Mouse (Mus musculus): ENCODE measurements at regions not wholly inside any gene's neighbourhood (a gene's known extent, or its start where the extent isn't known, plus 50 kb on each side); places are given as distances from the start of the nearest gene placed in this dataset.

- no peak overlapping the region for H3K9ac ChIP-seq (replicated peaks; ENCODE audit: low read depth, low read length)
- H3K9me3 ChIP-seq (ENCODE audit: control insufficient read depth, low read depth, low read length), result no peaks in the 10 kb centered on the region
- H3K36me3 ChIP-seq (ENCODE audit: control insufficient read depth, insufficient read depth, low read length), result no peaks in the 10 kb centered on the region
- 14% methylated on average over 5 of the region's 5 CpGs for WGBS
- no peak overlapping the region for H3K4me2 ChIP-seq (replicated peaks; ENCODE audit: low read depth, low read length)
- no peaks in the 10 kb centered on the region for H3K27me3 ChIP-seq (ENCODE audit: control insufficient read depth, insufficient read depth, low read length)
- H3K4me3 ChIP-seq (ENCODE audit: low read depth, low read length), result no peak overlapping the region
- H3K4me1 ChIP-seq (ENCODE audit: control insufficient read depth, insufficient read depth, low read length), result 0 out of 2 replicates have a peak, but pooled peaks cover 3% of the 10 kb centered on the region
- ATAC-seq (ENCODE audit: insufficient number of reproducible peaks, insufficient read depth, low FRiP score, low read depth), result no peak
- H3K27ac ChIP-seq (ENCODE audit: low read length), result no peak overlapping the region; the same call in 1 of the 2 replicates
These were observed 1628.2 kb downstream of the 4930444P10Rik start for GRCm38 (mm10) chr1:14464788-14465482.

GRCm38 (mm10) chr1:14462496-14462895 lies 1630.6 kb downstream of the 4930444P10Rik start:
- H3K4me1 ChIP-seq (ENCODE audit: control insufficient read depth, insufficient read depth, low read length), result 0 out of 2 replicates have a peak, but pooled peaks cover 3% of the 10 kb centered on the region
- no peak for ATAC-seq (ENCODE audit: insufficient number of reproducible peaks, insufficient read depth, low FRiP score, low read depth)
- H3K27ac ChIP-seq (ENCODE audit: low read length), result no peak overlapping the region
- H3K9me3 ChIP-seq (ENCODE audit: control insufficient read depth, low read depth, low read length), result no peaks in the 10 kb centered on the region
- 28% methylated on average over 3 of the region's 3 CpGs for WGBS
- H3K4me2 ChIP-seq (replicated peaks; ENCODE audit: low read depth, low read length), result no peak overlapping the region
- H3K36me3 ChIP-seq (ENCODE audit: control insufficient read depth, insufficient read depth, low read length), result no peaks in the 10 kb centered on the region
- H3K27me3 ChIP-seq (ENCODE audit: control insufficient read depth, insufficient read depth, low read length), result no peaks in the 10 kb centered on the region
- no peak overlapping the region for H3K4me3 ChIP-seq (ENCODE audit: low read depth, low read length)
- no peak overlapping the region for H3K9ac ChIP-seq (replicated peaks; ENCODE audit: low read depth, low read length)

DNA sequence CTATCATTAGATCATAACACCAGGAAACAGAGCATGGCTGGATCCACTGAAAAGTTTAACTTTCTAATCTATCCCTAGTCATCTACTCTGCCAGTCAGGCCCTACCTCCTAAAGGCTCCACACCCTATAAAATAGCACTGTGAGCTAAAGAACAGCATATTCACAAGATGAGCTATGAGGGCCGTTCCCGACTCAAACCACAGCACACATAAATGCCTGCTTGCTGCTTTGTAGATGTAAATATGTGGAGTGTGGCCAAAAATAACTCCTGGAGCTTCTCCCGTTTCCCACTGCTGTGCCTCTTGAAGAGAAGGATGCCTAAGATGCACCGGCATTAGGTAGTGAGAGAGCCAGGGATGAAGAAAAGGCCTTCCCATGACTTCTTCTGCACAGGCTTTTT lies 1632.3 kb downstream of the 4930444P10Rik start:
- H3K9ac ChIP-seq (replicated peaks; ENCODE audit: low read depth, low read length), result no peak overlapping the region
- 0 out of 2 replicates have a peak, but pooled peaks cover 3% of the 10 kb centered on the region for H3K4me1 ChIP-seq (ENCODE audit: control insufficient read depth, insufficient read depth, low read length)
- no peaks in the 10 kb centered on the region for H3K9me3 ChIP-seq (ENCODE audit: control insufficient read depth, low read depth, low read length)
- no peaks in the 10 kb centered on the region for H3K36me3 ChIP-seq (ENCODE audit: control insufficient read depth, insufficient read depth, low read length)
- no peak overlapping the region for H3K4me2 ChIP-seq (replicated peaks; ENCODE audit: low read depth, low read length)
- 75% methylated on average over 4 of the region's 4 CpGs for WGBS
- H3K4me3 ChIP-seq (ENCODE audit: low read depth, low read length), result no peak overlapping the region
- no peak for ATAC-seq (ENCODE audit: insufficient number of reproducible peaks, insufficient read depth, low FRiP score, low read depth)
- no peak overlapping the region for H3K27ac ChIP-seq (ENCODE audit: low read length)
- no peaks in the 10 kb centered on the region for H3K27me3 ChIP-seq (ENCODE audit: control insufficient read depth, insufficient read depth, low read length)

- H3K4me2 ChIP-seq (replicated peaks; ENCODE audit: low read depth, low read length), result no peak overlapping the region
- 71% methylated on average over 2 of the region's 2 CpGs for WGBS
These were observed 1663.8 kb downstream of the 4930444P10Rik start for GRCm38 (mm10) chr1:14429326-14429725.

GRCm38 (mm10) chr1:14421030-14421429 lies 1672.1 kb downstream of the 4930444P10Rik start:
- no peak for ATAC-seq (ENCODE audit: insufficient number of reproducible peaks, insufficient read depth, low FRiP score, low read depth)
- Histone ChIP-seq H3K27me3 (ENCODE audit: control insufficient read depth, insufficient read depth, low read length) (no peaks in the 10 kb centered on the region), H3K27ac (ENCODE audit: low read length) (no peak overlapping the region), H3K9ac (replicated peaks; ENCODE audit: low read depth, low read length) (no peak overlapping the region), H3K4me3 (ENCODE audit: low read depth, low read length) (no peak overlapping the region), H3K9me3 (ENCODE audit: control insufficient read depth, low read depth, low read length) (no peaks in the 10 kb centered on the region), H3K4me1 (ENCODE audit: control insufficient read depth, insufficient read depth, low read length) (no peaks in the 10 kb centered on the region), H3K36me3 (ENCODE audit: control insufficient read depth, insufficient read depth, low read length) (no peaks in the 10 kb centered on the region), H3K4me2 (replicated peaks; ENCODE audit: low read depth, low read length) (no peak overlapping the region)
- 84% methylated on average over 1 of the region's 1 CpGs for WGBS

More at GRCm38 (mm10) chr1:14429326-14429725, 1663.8 kb downstream of the 4930444P10Rik start:
- no peak overlapping the region for H3K9ac ChIP-seq (replicated peaks; ENCODE audit: low read depth, low read length)
- no peak overlapping the region for H3K4me3 ChIP-seq (ENCODE audit: low read depth, low read length)
- no peaks in the 10 kb centered on the region for H3K27me3 ChIP-seq (ENCODE audit: control insufficient read depth, insufficient read depth, low read length)
- H3K36me3 ChIP-seq (ENCODE audit: control insufficient read depth, insufficient read depth, low read length), result no peaks in the 10 kb centered on the region
- H3K4me1 ChIP-seq (ENCODE audit: control insufficient read depth, insufficient read depth, low read length), result no peaks in the 10 kb centered on the region
- no peaks in the 10 kb centered on the region for H3K9me3 ChIP-seq (ENCODE audit: control insufficient read depth, low read depth, low read length)
- no peak overlapping the region for H3K27ac ChIP-seq (ENCODE audit: low read length)
- ATAC-seq (ENCODE audit: insufficient number of reproducible peaks, insufficient read depth, low FRiP score, low read depth), result no peak

- no peak overlapping the region for H3K9ac ChIP-seq (replicated peaks; ENCODE audit: low read depth, low read length)
- ATAC-seq (ENCODE audit: insufficient number of reproducible peaks, insufficient read depth, low FRiP score, low read depth), result no peak
- H3K4me3 ChIP-seq (ENCODE audit: low read depth, low read length), result no peak overlapping the region
- no peak overlapping the region for H3K27ac ChIP-seq (ENCODE audit: low read length)
- no peaks in the 10 kb centered on the region for H3K9me3 ChIP-seq (ENCODE audit: control insufficient read depth, low read depth, low read length)
- H3K4me1 ChIP-seq (ENCODE audit: control insufficient read depth, insufficient read depth, low read length), result no peaks in the 10 kb centered on the region
- WGBS, result 70% methylated on average over 4 of the region's 4 CpGs
- H3K36me3 ChIP-seq (ENCODE audit: control insufficient read depth, insufficient read depth, low read length), result no peaks in the 10 kb centered on the region
- H3K4me2 ChIP-seq (replicated peaks; ENCODE audit: low read depth, low read length), result no peak overlapping the region
- H3K27me3 ChIP-seq (ENCODE audit: control insufficient read depth, insufficient read depth, low read length), result no peaks in the 10 kb centered on the region
These were observed 1679.2 kb downstream of the 4930444P10Rik start for GRCm38 (mm10) chr1:14413826-14414445.

DNA sequence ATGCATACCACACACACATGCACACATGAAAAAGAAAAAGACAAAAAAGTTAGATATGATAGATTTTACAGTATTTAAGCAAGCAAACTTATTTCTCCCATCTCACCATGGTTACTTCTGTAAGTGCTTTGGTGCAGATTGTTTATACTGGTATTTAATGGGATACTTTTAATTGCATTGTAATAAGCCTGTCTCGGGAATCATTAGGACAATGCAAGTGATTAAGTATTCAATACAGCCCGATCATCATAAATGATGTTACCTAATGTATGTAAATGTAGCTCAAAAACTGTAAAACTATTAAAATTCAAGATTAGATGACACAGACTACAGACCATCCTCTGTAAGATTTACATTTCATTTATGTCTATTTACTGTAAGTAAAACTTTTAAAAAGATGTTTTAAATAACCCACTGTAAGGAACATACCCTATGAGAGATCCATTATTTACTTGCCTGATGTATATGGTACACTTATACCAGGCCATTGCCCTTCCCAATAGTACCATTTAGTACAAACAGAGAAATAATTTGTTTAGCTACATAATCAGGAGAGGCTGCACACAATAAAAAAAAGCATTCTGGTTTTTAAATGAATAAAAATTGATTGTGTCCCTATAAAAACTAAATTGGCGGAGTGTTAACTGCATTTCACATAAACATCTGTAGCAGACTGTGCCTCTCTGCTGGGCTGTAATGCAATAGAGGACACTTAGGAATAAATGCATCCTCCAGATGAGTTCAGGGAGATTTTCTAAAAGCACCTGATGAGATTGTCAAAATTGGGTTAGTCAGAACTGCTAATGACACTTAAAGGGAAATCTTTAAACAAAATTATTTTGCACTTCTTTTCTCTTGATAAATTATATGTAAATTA lies 1722.9 kb downstream of the 4930444P10Rik start:
- WGBS, result 89% methylated on average over 3 of the region's 3 CpGs
- no peak overlapping the region for H3K4me2 ChIP-seq (replicated peaks; ENCODE audit: low read depth, low read length)
- no peaks in the 10 kb centered on the region for H3K4me1 ChIP-seq (ENCODE audit: control insufficient read depth, insufficient read depth, low read length)
- H3K27ac ChIP-seq (ENCODE audit: low read length), result no peak overlapping the region
- no peak overlapping the region for H3K4me3 ChIP-seq (ENCODE audit: low read depth, low read length)
- no peak overlapping the region for H3K9ac ChIP-seq (replicated peaks; ENCODE audit: low read depth, low read length)
- ATAC-seq (ENCODE audit: insufficient number of reproducible peaks, insufficient read depth, low FRiP score, low read depth), result no peak
- H3K27me3 ChIP-seq (ENCODE audit: control insufficient read depth, insufficient read depth, low read length), result no peaks in the 10 kb centered on the region
- H3K36me3 ChIP-seq (ENCODE audit: control insufficient read depth, insufficient read depth, low read length), result no peaks in the 10 kb centered on the region
- no peaks in the 10 kb centered on the region for H3K9me3 ChIP-seq (ENCODE audit: control insufficient read depth, low read depth, low read length)

- Histone ChIP-seq H3K4me1 (ENCODE audit: control insufficient read depth, insufficient read depth, low read length) (no peaks in the 10 kb centered on the region), H3K4me2 (replicated peaks; ENCODE audit: low read depth, low read length) (no peak overlapping the region), H3K27me3 (ENCODE audit: control insufficient read depth, insufficient read depth, low read length) (no peaks in the 10 kb centered on the region), H3K9ac (replicated peaks; ENCODE audit: low read depth, low read length) (no peak overlapping the region), H3K36me3 (ENCODE audit: control insufficient read depth, insufficient read depth, low read length) (no peaks in the 10 kb centered on the region), H3K4me3 (ENCODE audit: low read depth, low read length) (no peak overlapping the region), H3K27ac (ENCODE audit: low read length) (no peak overlapping the region), H3K9me3 (ENCODE audit: control insufficient read depth, low read depth, low read length) (no peaks in the 10 kb centered on the region)
- ATAC-seq (ENCODE audit: insufficient number of reproducible peaks, insufficient read depth, low FRiP score, low read depth), result no peak
- WGBS, result 43% methylated on average over 2 of the region's 2 CpGs
These were observed 1733.0 kb downstream of the 4930444P10Rik start for GRCm38 (mm10) chr1:14359998-14360640.
